Mouse (Mus musculus): ENCODE measurements at regions not wholly inside any gene's neighbourhood (a gene's known extent, or its start where the extent isn't known, plus 50 kb on each side); places are given as distances from the start of the nearest gene placed in this dataset.
A peak's percentile ranks its signal among the peaks of the same experiment; 100 is the strongest.

DNA sequence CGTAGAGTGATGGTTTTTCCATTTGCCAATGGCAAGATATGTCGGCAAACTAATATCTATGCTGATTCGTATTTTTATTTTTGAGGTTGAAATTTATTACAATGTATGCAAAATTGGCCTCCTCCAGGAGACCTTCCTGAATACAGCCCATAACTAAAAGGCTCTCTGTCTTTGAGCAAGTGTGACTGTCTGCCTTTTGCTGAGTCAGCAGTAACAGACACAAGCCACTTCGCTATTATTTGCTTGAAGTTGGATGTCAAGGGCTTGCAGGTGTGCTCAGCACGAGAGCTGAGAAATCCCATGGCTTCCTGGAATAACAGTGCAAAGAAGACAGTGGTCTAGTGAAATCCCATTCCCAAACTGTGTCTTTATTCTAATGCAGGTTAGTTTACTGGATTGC, 56.9 kb downstream of the Dmrt2 start:
- no peak overlapping the region for H3K4me2 ChIP-seq (ENCODE audit: low read depth, low read length)
- H3K4me3 ChIP-seq (ENCODE audit: low read depth, low read length) = no peak overlapping the region
- H3K27me3 ChIP-seq (ENCODE audit: control insufficient read depth, insufficient read depth, low read length) = no peaks in the 10 kb centered on the region
- H3K27ac ChIP-seq (ENCODE audit: low read depth) = no peak overlapping the region
- no peak for DNase-seq (ENCODE audit: low spot score)
- H3K36me3 ChIP-seq (replicated peaks; ENCODE audit: control insufficient read depth, insufficient read depth, low read length) = no peaks in the 10 kb centered on the region
- H3K9me3 ChIP-seq (replicated peaks; ENCODE audit: control insufficient read depth, low read length) = no peaks in the 10 kb centered on the region
- 81% methylated on average over 5 of the region's 5 CpGs for WGBS
- no peak for ATAC-seq (ENCODE audit: insufficient read depth, low read depth)
- TF ChIP-seq EP300 (IDR thresholded peaks at IDR 0.05; ENCODE audit: low read depth) = no peak
- no peak for TF ChIP-seq CTCF (IDR thresholded peaks at IDR 0.05; ENCODE audit: low read depth)
- no peaks in the 10 kb centered on the region for H3K4me1 ChIP-seq (ENCODE audit: control insufficient read depth, insufficient read depth)
- H3K9ac ChIP-seq (replicated peaks; ENCODE audit: low read depth, low read length) = no peak overlapping the region

DNA sequence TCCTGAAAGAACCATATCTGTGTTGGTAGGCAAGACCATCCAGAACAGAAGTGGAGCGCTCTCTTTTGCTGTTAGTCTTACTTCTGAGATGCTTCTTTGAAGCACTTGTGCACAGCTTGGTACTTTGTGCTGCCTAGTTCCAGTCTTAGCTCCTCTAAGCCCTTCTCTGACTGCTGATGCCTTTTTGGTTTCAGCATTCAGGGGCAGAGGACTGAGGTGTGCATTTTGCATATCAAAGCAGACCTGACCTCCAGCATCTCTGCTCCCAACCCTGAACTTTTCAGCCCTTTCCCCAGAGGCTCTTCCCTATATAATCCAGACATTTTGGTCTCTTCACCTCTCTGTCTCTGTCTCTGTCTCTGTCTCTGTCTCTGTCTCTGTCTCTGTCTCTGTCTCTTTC, 57.4 kb downstream of the Dmrt2 start:
- TF ChIP-seq EP300 (IDR thresholded peaks at IDR 0.05; ENCODE audit: low read depth) = no peak
- TF ChIP-seq CTCF (IDR thresholded peaks at IDR 0.05; ENCODE audit: low read depth) = no peak
- no peak for ATAC-seq (ENCODE audit: insufficient read depth, low read depth)
- H3K36me3 ChIP-seq (replicated peaks; ENCODE audit: control insufficient read depth, insufficient read depth, low read length) = no peaks in the 10 kb centered on the region
- no peaks in the 10 kb centered on the region for H3K9me3 ChIP-seq (replicated peaks; ENCODE audit: control insufficient read depth, low read length)
- no peak overlapping the region for H3K27ac ChIP-seq (ENCODE audit: low read depth)
- no peak for DNase-seq (ENCODE audit: low spot score)
- no peaks in the 10 kb centered on the region for H3K4me1 ChIP-seq (ENCODE audit: control insufficient read depth, insufficient read depth)
- 94% methylated on average over 1 of the region's 1 CpGs for WGBS
- no peak overlapping the region for H3K4me2 ChIP-seq (ENCODE audit: low read depth, low read length)
- no peak overlapping the region for H3K4me3 ChIP-seq (ENCODE audit: low read depth, low read length)
- H3K27me3 ChIP-seq (ENCODE audit: control insufficient read depth, insufficient read depth, low read length) = no peaks in the 10 kb centered on the region
- H3K9ac ChIP-seq (replicated peaks; ENCODE audit: low read depth, low read length) = no peak overlapping the region

- no peaks in the 10 kb centered on the region for H3K4me1 ChIP-seq (ENCODE audit: control insufficient read depth, insufficient read depth)
- TF ChIP-seq EP300 (IDR thresholded peaks at IDR 0.05; ENCODE audit: low read depth) (no peak), CTCF (IDR thresholded peaks at IDR 0.05; ENCODE audit: low read depth) (no peak)
- no peak overlapping the region for H3K27ac ChIP-seq (ENCODE audit: low read depth)
Observed at GRCm38 (mm10) chr19:25778455-25778854, 106.2 kb downstream of the Dmrt2 start.

DNA sequence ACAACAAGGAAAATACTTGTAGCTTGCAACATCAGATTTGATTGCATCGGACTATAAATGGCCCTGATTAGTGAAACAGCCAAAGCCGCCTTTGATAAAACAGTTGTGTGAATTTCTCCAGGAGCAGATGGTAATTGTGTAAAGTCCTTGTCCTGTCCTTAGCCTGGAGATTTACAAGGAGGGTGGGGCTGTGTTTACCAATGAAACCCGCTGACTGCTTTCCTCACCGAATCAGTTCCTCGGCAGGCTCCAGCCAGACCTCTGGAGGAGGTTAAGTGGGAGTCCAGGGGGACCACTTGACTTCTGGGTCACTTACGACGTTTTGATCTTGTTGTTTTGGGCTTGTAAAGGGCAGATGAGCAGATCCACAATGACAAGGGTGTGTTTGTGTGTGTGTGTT, 107.1 kb downstream of the Dmrt2 start:
- ATAC-seq (ENCODE audit: insufficient read depth, low read depth) = no peak
- H3K4me2 ChIP-seq (ENCODE audit: low read depth, low read length) = no peak overlapping the region
- no peaks in the 10 kb centered on the region for H3K4me1 ChIP-seq (ENCODE audit: control insufficient read depth, insufficient read depth)

More at GRCm38 (mm10) chr19:25778455-25778854, 106.2 kb downstream of the Dmrt2 start:
- Histone ChIP-seq H3K4me3 (ENCODE audit: low read depth, low read length) (no peak overlapping the region), H3K9me3 (replicated peaks; ENCODE audit: control insufficient read depth, low read length) (no peaks in the 10 kb centered on the region), H3K27me3 (ENCODE audit: control insufficient read depth, insufficient read depth, low read length) (no peaks in the 10 kb centered on the region), H3K9ac (replicated peaks; ENCODE audit: low read depth, low read length) (no peak overlapping the region), H3K36me3 (replicated peaks; ENCODE audit: control insufficient read depth, insufficient read depth, low read length) (no peaks in the 10 kb centered on the region), H3K4me2 (ENCODE audit: low read depth, low read length) (no peak overlapping the region)
- WGBS = 77% methylated on average over 4 of the region's 4 CpGs
- no peak for DNase-seq (ENCODE audit: low spot score)
- no peak for ATAC-seq (ENCODE audit: insufficient read depth, low read depth)

GRCm38 (mm10) chr19:25781314-25781713, 109.1 kb downstream of the Dmrt2 start:
- no peaks in the 10 kb centered on the region for H3K27me3 ChIP-seq (ENCODE audit: control insufficient read depth, insufficient read depth, low read length)
- no peaks in the 10 kb centered on the region for H3K36me3 ChIP-seq (replicated peaks; ENCODE audit: control insufficient read depth, insufficient read depth, low read length)
- no peak for TF ChIP-seq CTCF (IDR thresholded peaks at IDR 0.05; ENCODE audit: low read depth)
- TF ChIP-seq EP300 (IDR thresholded peaks at IDR 0.05; ENCODE audit: low read depth) = no peak
- H3K4me2 ChIP-seq (ENCODE audit: low read depth, low read length) = no peak overlapping the region
- no peak overlapping the region for H3K4me3 ChIP-seq (ENCODE audit: low read depth, low read length)
- ATAC-seq (ENCODE audit: insufficient read depth, low read depth) (no peak), DNase-seq (ENCODE audit: low spot score) (no peak)
- no peaks in the 10 kb centered on the region for H3K4me1 ChIP-seq (ENCODE audit: control insufficient read depth, insufficient read depth)
- H3K9me3 ChIP-seq (replicated peaks; ENCODE audit: control insufficient read depth, low read length) = no peaks in the 10 kb centered on the region
- 83% methylated on average over 7 of the region's 7 CpGs for WGBS
- no peak overlapping the region for H3K27ac ChIP-seq (ENCODE audit: low read depth)
- no peak overlapping the region for H3K9ac ChIP-seq (replicated peaks; ENCODE audit: low read depth, low read length)

More for the DNA sequence above, 107.1 kb downstream of the Dmrt2 start:
- no peaks in the 10 kb centered on the region for H3K9me3 ChIP-seq (replicated peaks; ENCODE audit: control insufficient read depth, low read length)
- H3K36me3 ChIP-seq (replicated peaks; ENCODE audit: control insufficient read depth, insufficient read depth, low read length) = no peaks in the 10 kb centered on the region
- no peak for DNase-seq (ENCODE audit: low spot score)
- no peak overlapping the region for H3K9ac ChIP-seq (replicated peaks; ENCODE audit: low read depth, low read length)
- H3K27ac ChIP-seq (ENCODE audit: low read depth) = no peak overlapping the region
- TF ChIP-seq CTCF (IDR thresholded peaks at IDR 0.05; ENCODE audit: low read depth) = no peak
- TF ChIP-seq EP300 (IDR thresholded peaks at IDR 0.05; ENCODE audit: low read depth) = no peak
- no peaks in the 10 kb centered on the region for H3K27me3 ChIP-seq (ENCODE audit: control insufficient read depth, insufficient read depth, low read length)
- no peak overlapping the region for H3K4me3 ChIP-seq (ENCODE audit: low read depth, low read length)
- WGBS = 53% methylated on average over 7 of the region's 7 CpGs

- peak; percentile 63 for ATAC-seq (ENCODE audit: insufficient read depth, low read depth)
- Histone ChIP-seq H3K27ac (ENCODE audit: low read depth) (no peak overlapping the region), H3K36me3 (replicated peaks; ENCODE audit: control insufficient read depth, insufficient read depth, low read length) (no peaks in the 10 kb centered on the region), H3K4me2 (ENCODE audit: low read depth, low read length) (no peak overlapping the region), H3K4me3 (ENCODE audit: low read depth, low read length) (no peak overlapping the region), H3K9ac (replicated peaks; ENCODE audit: low read depth, low read length) (no peak overlapping the region), H3K4me1 (ENCODE audit: control insufficient read depth, insufficient read depth) (0 out of 2 replicates have a peak, but pooled peaks cover 10% of the 10 kb centered on the region), H3K9me3 (replicated peaks; ENCODE audit: control insufficient read depth, low read length) (no peaks in the 10 kb centered on the region), H3K27me3 (ENCODE audit: control insufficient read depth, insufficient read depth, low read length) (no peaks in the 10 kb centered on the region)
- WGBS = 65% methylated on average over 7 of the region's 7 CpGs
- no peak for TF ChIP-seq EP300 (IDR thresholded peaks at IDR 0.05; ENCODE audit: low read depth)
- TF ChIP-seq CTCF (IDR thresholded peaks at IDR 0.05; ENCODE audit: low read depth) = no peak
- DNase-seq (ENCODE audit: low spot score) = no peak
Observed at GRCm38 (mm10) chr19:25802692-25803091, 130.5 kb downstream of the Dmrt2 start.

Data from heart, postnatal 0 days (tissue).